Mouse (Mus musculus) small intestine, adult 2 months (tissue): ENCODE results near the gene Dnah10.

Experiments
- CTCF ChIP-seq: fragments of 200-500 bp; IDR thresholded peaks from 2 replicates; pipeline ENCODE4 v1.5.1; 2012; ENCODE audit warnings: low read depth, mild to moderate bottlenecking, control low read depth, inconsistent platforms, low read length, moderate library complexity, mixed read lengths; ENCODE audit not compliant: insufficient replicate concordance, insufficient read length; ENCODE audit errors: extremely low read depth
- POLR2A ChIP-seq: fragments of 200-500 bp; IDR thresholded peaks from 2 replicates; pipeline ENCODE4 v1.6.1; 2012; ENCODE audit warnings: low read depth, mild to moderate bottlenecking, control low read depth, inconsistent platforms, low read length, moderate library complexity

- TF ChIP-seq POLR2A (no peak), CTCF (no peak)
These were observed 6.9 kb upstream of the Dnah10 start for GRCm38 (mm10) chr5:124717969-124718368.
